Mouse (Mus musculus) G1E (cell line): ENCODE results near the gene Ly6g6c. TPM values are rescaled to one million over a fixed set of nuclear protein-coding genes. Genes with fewer than 3 reads are reported as not detected.

Experiments
- ATAC-seq: 2 replicates; pipeline ENCODE4 v1.8.0; 2016; ENCODE audit warnings: mild to moderate bottlenecking; ENCODE audit not compliant: insufficient number of reproducible peaks, poor library complexity, low FRiP score, severe bottlenecking; ENCODE audit errors: extremely low read depth
- DNase-seq: peaks from one replicate; pipeline ENCODE4 v3.0.0; 2012; ENCODE audit warnings: low spot score
- H3K27me3 ChIP-seq: 2 replicates; pipeline ENCODE4 v1.6.1; 2012; ENCODE audit warnings: mild to moderate bottlenecking, low read length, inconsistent platforms; ENCODE audit not compliant: insufficient read depth
- H3K36me3 ChIP-seq: replicated peaks from 2 replicates; pipeline ENCODE3; 2012; ENCODE audit warnings: mild to moderate bottlenecking, inconsistent platforms
- H3K4me1 ChIP-seq: 2 replicates; pipeline ENCODE4 v1.6.1; 2012; ENCODE audit warnings: low read depth, low read length, inconsistent platforms, mixed read lengths; ENCODE audit not compliant: insufficient read depth
- H3K4me3 ChIP-seq: 2 replicates; pipeline ENCODE4 v1.5.1; 2012; ENCODE audit warnings: low read depth, mild to moderate bottlenecking, inconsistent platforms, low read length, moderate library complexity, mixed read lengths
- H3K9me3 ChIP-seq: replicated peaks from 2 replicates; pipeline ENCODE4 v1.6.1; 2012; ENCODE audit warnings: inconsistent platforms
- CTCF ChIP-seq: IDR thresholded peaks from 2 replicates; pipeline ENCODE4 v1.5.1; 2012; ENCODE audit warnings: low read depth, low read length, inconsistent platforms, mixed read lengths
- GATA1 ChIP-seq: IDR thresholded peaks from 2 replicates; pipeline ENCODE4 v1.6.1; 2012; ENCODE audit warnings: borderline replicate concordance, low read length, inconsistent platforms, mixed read lengths
- GATA2 ChIP-seq: IDR thresholded peaks from 2 replicates; pipeline ENCODE4 v1.6.1; 2012; ENCODE audit warnings: low read depth, low read length, inconsistent platforms, borderline replicate concordance
- POLR2AphosphoS5 ChIP-seq: IDR thresholded peaks from 2 replicates; pipeline ENCODE4 v1.6.1; 2012; ENCODE audit warnings: low read depth, low read length, inconsistent platforms; ENCODE audit not compliant: insufficient replicate concordance
- TAL1 ChIP-seq: conservative IDR thresholded peaks from 2 replicates; pipeline ENCODE4 v1.6.1; 2012; ENCODE audit warnings: low read depth, low read length, inconsistent platforms, mixed read lengths
- polyA plus RNA-seq: library from polyadenylated mRNA; stranded (reverse); fragments of >175 nt; gene quantifications from 2 replicates; pipeline ENCODE4 v1.2.3, GENCODE M21; 2012
- total RNA-seq, 2 experiments: library from RNA; stranded (forward) in 1 of 2; stranded (reverse) in 1 of 2; fragments of 200-1000 nt in 1 of 2; fragments of >200 nt in 1 of 2; fragmentation: Nextera tagmentation in 1 of 2; gene quantifications; 2 replicates each; pipeline ENCODE4 v1.2.3; 2014 to 2017

Gene Ly6g6c
- total and polyA plus RNA-seq, 3 experiments = 0.16 TPM; not detected in 2

- TF ChIP-seq GATA2 = no peak
- TF ChIP-seq CTCF = no peak
- TF ChIP-seq POLR2AphosphoS5 = no peak
- TF ChIP-seq TAL1 = no peak
- TF ChIP-seq GATA1 = no peak
- Histone ChIP-seq H3K4me1 (peaks cover 94% of the 10 kb centered on the region), H3K4me3 (no peak overlapping the region; the same call in 1 of the 2 replicates), H3K27me3 (no peaks in the 10 kb centered on the region), H3K36me3 (peaks cover 68% of the 10 kb centered on the region), H3K9me3 (no peaks in the 10 kb centered on the region)
- DNase-seq (no peak), ATAC-seq (no peak)
Measured at GRCm38 (mm10) chr17:35020551-35020950, 44.6 kb upstream of the Ly6g6c start.

- H3K27me3 ChIP-seq = no peaks in the 10 kb centered on the region
- no peaks in the 10 kb centered on the region for H3K9me3 ChIP-seq
- ATAC-seq (0 out of 2 replicates have a peak, but pooled peaks have one; percentile 12), DNase-seq (peak; percentile 69)
- peak overlapping the region; percentile 68; the same call in 1 of the 2 replicates for H3K4me3 ChIP-seq
- TF ChIP-seq GATA1 (no peak), CTCF (peak; percentile 87)
- peaks cover 94% of the 10 kb centered on the region for H3K4me1 ChIP-seq
- H3K36me3 ChIP-seq = peaks cover 68% of the 10 kb centered on the region
Measured at GRCm38 (mm10) chr17:35021163-35021808, 43.9 kb upstream of the Ly6g6c start.

GRCm38 (mm10) chr17:35021842-35022477 lies 43.2 kb upstream of the Ly6g6c start:
- Histone ChIP-seq H3K4me3 (peak overlapping the region; percentile 68; the same call in 1 of the 2 replicates), H3K9me3 (no peaks in the 10 kb centered on the region), H3K27me3 (no peaks in the 10 kb centered on the region), H3K4me1 (peaks cover 93% of the 10 kb centered on the region), H3K36me3 (peaks cover 65% of the 10 kb centered on the region)
- TF ChIP-seq GATA2 (peak; percentile 49; the same call in 1 of the 2 replicates), TAL1 (peak; percentile 95), POLR2AphosphoS5 (no peak), GATA1 (no peak), CTCF (no peak)
- peak; percentile 85 for ATAC-seq
- DNase-seq = peak; percentile 58

DNA sequence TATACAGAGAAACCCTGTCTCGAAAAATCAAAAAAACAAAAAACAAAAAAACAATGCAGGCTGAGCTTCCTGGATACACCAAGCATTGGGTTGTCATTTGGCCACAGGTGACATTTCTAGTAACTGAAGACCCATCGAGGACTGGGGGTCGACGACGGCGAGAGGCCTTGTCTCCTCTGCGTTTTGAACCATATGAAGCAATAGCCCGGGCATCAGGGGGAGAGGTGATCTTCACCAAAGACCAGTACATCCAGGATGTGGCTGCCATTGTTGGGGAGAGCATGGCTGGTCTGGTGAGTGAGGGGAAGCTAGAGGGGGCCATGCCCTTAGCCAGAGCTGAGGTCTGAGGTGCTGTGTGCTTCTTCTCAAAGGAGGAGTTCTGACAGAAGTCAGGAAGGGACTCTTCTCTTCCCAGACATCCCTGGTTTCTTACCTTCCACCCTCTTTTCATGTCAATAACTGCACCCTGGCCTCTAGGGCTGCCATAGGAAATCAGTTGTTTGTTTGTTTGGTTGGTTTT lies 42.6 kb upstream of the Ly6g6c start:
- Histone ChIP-seq H3K4me1 (peaks cover 93% of the 10 kb centered on the region), H3K9me3 (no peaks in the 10 kb centered on the region), H3K36me3 (peaks cover 59% of the 10 kb centered on the region), H3K4me3 (peak overlapping the region; percentile 48; the same call in 1 of the 2 replicates), H3K27me3 (no peaks in the 10 kb centered on the region)
- TF ChIP-seq POLR2AphosphoS5 (no peak), GATA2 (no peak), TAL1 (no peak), GATA1 (no peak), CTCF (no peak)
- ATAC-seq (no peak), DNase-seq (no peak)

GRCm38 (mm10) chr17:35023221-35023620 lies 42.0 kb upstream of the Ly6g6c start:
- H3K4me3 ChIP-seq = peak overlapping the region; percentile 66; the same call in 1 of the 2 replicates
- TF ChIP-seq GATA1 (no peak), CTCF (no peak), GATA2 (no peak), POLR2AphosphoS5 (no peak), TAL1 (no peak)
- DNase-seq (no peak), ATAC-seq (no peak)
- no peaks in the 10 kb centered on the region for H3K9me3 ChIP-seq
- H3K36me3 ChIP-seq = peaks cover 54% of the 10 kb centered on the region
- peaks cover 93% of the 10 kb centered on the region for H3K4me1 ChIP-seq
- H3K27me3 ChIP-seq = no peaks in the 10 kb centered on the region

DNA sequence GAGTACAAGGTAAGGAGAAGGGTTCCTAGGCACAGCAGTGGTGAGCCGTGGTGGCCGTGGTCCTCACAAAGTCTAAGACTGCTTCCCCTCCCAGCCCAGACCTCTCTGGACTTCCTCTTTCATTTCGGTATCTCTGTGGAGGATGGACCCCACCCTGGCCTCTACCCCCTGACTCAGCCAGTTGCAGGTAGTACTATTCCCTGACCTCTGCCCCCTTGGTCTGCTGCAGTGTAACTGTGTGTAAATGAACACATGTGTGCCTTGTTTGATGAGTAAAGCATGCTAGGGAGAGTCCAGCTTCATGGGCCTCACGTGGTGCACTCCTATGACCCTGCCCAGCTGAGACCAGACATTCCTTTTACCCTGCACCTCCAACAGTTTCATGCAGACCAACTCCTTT lies 41.4 kb upstream of the Ly6g6c start:
- Histone ChIP-seq H3K27me3 (no peaks in the 10 kb centered on the region), H3K4me1 (peaks cover 94% of the 10 kb centered on the region), H3K4me3 (peak overlapping the region; percentile 66; the same call in 1 of the 2 replicates), H3K36me3 (peaks cover 51% of the 10 kb centered on the region), H3K9me3 (no peaks in the 10 kb centered on the region)
- TF ChIP-seq TAL1 (no peak), CTCF (no peak), GATA2 (no peak)
- no peak for ATAC-seq
- no peak for DNase-seq
